Mouse (Mus musculus): Measurements from ENCODE around the gene Pnkd. TPM values are rescaled to one million over a fixed set of nuclear protein-coding genes. Genes with fewer than 3 reads are reported as not detected.

The Pnkd gene
- total and polyA plus RNA-seq, 2 experiments from 2014 or later: 310 to 345 TPM

GRCm38 (mm10) chr1:74342308-74342707 lies 57.6 kb downstream of the Pnkd start:
- H3K27ac ChIP-seq (ENCODE audit: low read depth): no peak overlapping the region
- no peak overlapping the region for H3K4me3 ChIP-seq (ENCODE audit: low read depth, low read length)
- peaks cover 20% of the 10 kb centered on the region for H3K4me1 ChIP-seq (ENCODE audit: control insufficient read depth, insufficient read depth)
- 74% methylated on average over 1 of the region's 1 CpGs for WGBS
- H3K9me3 ChIP-seq (replicated peaks; ENCODE audit: control insufficient read depth, low read length): no peaks in the 10 kb centered on the region
- TF ChIP-seq EP300 (IDR thresholded peaks at IDR 0.05; ENCODE audit: low read depth) (no peak), CTCF (IDR thresholded peaks at IDR 0.05; ENCODE audit: low read depth) (no peak)
- H3K27me3 ChIP-seq (ENCODE audit: control insufficient read depth, insufficient read depth, low read length): no peaks in the 10 kb centered on the region
- H3K9ac ChIP-seq (replicated peaks; ENCODE audit: low read depth, low read length): no peak overlapping the region
- DNase-seq (ENCODE audit: low spot score) (no peak), ATAC-seq (ENCODE audit: insufficient read depth, low read depth) (no peak)
- 0 out of 2 replicates have a peak, but pooled peaks cover under 1% of the 10 kb centered on the region for H3K36me3 ChIP-seq (replicated peaks; ENCODE audit: control insufficient read depth, insufficient read depth, low read length)
- H3K4me2 ChIP-seq (ENCODE audit: low read depth, low read length): no peak overlapping the region

- no peaks in the 10 kb centered on the region for H3K27me3 ChIP-seq (ENCODE audit: control insufficient read depth, insufficient read depth, low read length)
- DNase-seq (ENCODE audit: low spot score) (no peak), ATAC-seq (ENCODE audit: insufficient read depth, low read depth) (no peak)
- H3K4me3 ChIP-seq (ENCODE audit: low read depth, low read length): no peak overlapping the region
- WGBS: 70% methylated on average over 5 of the region's 5 CpGs
- H3K27ac ChIP-seq (ENCODE audit: low read depth): no peak overlapping the region
- no peaks in the 10 kb centered on the region for H3K9me3 ChIP-seq (replicated peaks; ENCODE audit: control insufficient read depth, low read length)
- peaks cover 14% of the 10 kb centered on the region for H3K4me1 ChIP-seq (ENCODE audit: control insufficient read depth, insufficient read depth)
- H3K4me2 ChIP-seq (ENCODE audit: low read depth, low read length): no peak overlapping the region
- TF ChIP-seq EP300 (IDR thresholded peaks at IDR 0.05; ENCODE audit: low read depth) (no peak), CTCF (IDR thresholded peaks at IDR 0.05; ENCODE audit: low read depth) (no peak)
- H3K9ac ChIP-seq (replicated peaks; ENCODE audit: low read depth, low read length): no peak overlapping the region
- 0 out of 2 replicates have a peak, but pooled peaks cover 8% of the 10 kb centered on the region for H3K36me3 ChIP-seq (replicated peaks; ENCODE audit: control insufficient read depth, insufficient read depth, low read length)
These were observed 58.4 kb downstream of the Pnkd start for GRCm38 (mm10) chr1:74343161-74343560.

GRCm38 (mm10) chr1:74344163-74344916 lies 59.6 kb downstream of the Pnkd start:
- peaks cover 9% of the 10 kb centered on the region for H3K4me1 ChIP-seq (ENCODE audit: control insufficient read depth, insufficient read depth)
- no peak overlapping the region for H3K4me3 ChIP-seq (ENCODE audit: low read depth, low read length)
- WGBS: 72% methylated on average over 11 of the region's 11 CpGs
- TF ChIP-seq CTCF (IDR thresholded peaks at IDR 0.05; ENCODE audit: low read depth): no peak
- TF ChIP-seq EP300 (IDR thresholded peaks at IDR 0.05; ENCODE audit: low read depth): no peak
- no peak for ATAC-seq (ENCODE audit: insufficient read depth, low read depth)
- H3K36me3 ChIP-seq (replicated peaks; ENCODE audit: control insufficient read depth, insufficient read depth, low read length): peaks cover 19% of the 10 kb centered on the region
- H3K4me2 ChIP-seq (ENCODE audit: low read depth, low read length): no peak overlapping the region
- H3K9ac ChIP-seq (replicated peaks; ENCODE audit: low read depth, low read length): no peak overlapping the region
- DNase-seq (ENCODE audit: low spot score): no peak
- no peak overlapping the region for H3K27ac ChIP-seq (ENCODE audit: low read depth)
- H3K9me3 ChIP-seq (replicated peaks; ENCODE audit: control insufficient read depth, low read length): no peaks in the 10 kb centered on the region
- H3K27me3 ChIP-seq (ENCODE audit: control insufficient read depth, insufficient read depth, low read length): no peaks in the 10 kb centered on the region

- 0 out of 2 replicates have a peak, but pooled peaks cover 6% of the 10 kb centered on the region for H3K4me1 ChIP-seq (ENCODE audit: control insufficient read depth, insufficient read depth)
- no peak overlapping the region for H3K9ac ChIP-seq (replicated peaks; ENCODE audit: low read depth, low read length)
- no peaks in the 10 kb centered on the region for H3K27me3 ChIP-seq (ENCODE audit: control insufficient read depth, insufficient read depth, low read length)
- H3K36me3 ChIP-seq (replicated peaks; ENCODE audit: control insufficient read depth, insufficient read depth, low read length): peaks cover 60% of the 10 kb centered on the region
- TF ChIP-seq EP300 (IDR thresholded peaks at IDR 0.05; ENCODE audit: low read depth): no peak
- TF ChIP-seq CTCF (IDR thresholded peaks at IDR 0.05; ENCODE audit: low read depth): no peak
- no peak overlapping the region for H3K27ac ChIP-seq (ENCODE audit: low read depth)
- H3K9me3 ChIP-seq (replicated peaks; ENCODE audit: control insufficient read depth, low read length): no peaks in the 10 kb centered on the region
- ATAC-seq (ENCODE audit: insufficient read depth, low read depth): no peak
- H3K4me3 ChIP-seq (ENCODE audit: low read depth, low read length): no peak overlapping the region
- no peak overlapping the region for H3K4me2 ChIP-seq (ENCODE audit: low read depth, low read length)
- 91% methylated on average over 13 of the region's 13 CpGs for WGBS
- DNase-seq (ENCODE audit: low spot score): no peak
These were observed 66.5 kb downstream of the Pnkd start for GRCm38 (mm10) chr1:74351185-74351769.

GRCm38 (mm10) chr1:74352532-74353096 lies 67.9 kb downstream of the Pnkd start:
- H3K36me3 ChIP-seq (replicated peaks; ENCODE audit: control insufficient read depth, insufficient read depth, low read length): peaks cover 57% of the 10 kb centered on the region
- TF ChIP-seq CTCF (IDR thresholded peaks at IDR 0.05; ENCODE audit: low read depth): no peak
- TF ChIP-seq EP300 (IDR thresholded peaks at IDR 0.05; ENCODE audit: low read depth): peak; percentile 83
- H3K27ac ChIP-seq (ENCODE audit: low read depth): peak overlapping the region; percentile 47
- H3K9ac ChIP-seq (replicated peaks; ENCODE audit: low read depth, low read length): no peak overlapping the region
- H3K4me1 ChIP-seq (ENCODE audit: control insufficient read depth, insufficient read depth): 0 out of 2 replicates have a peak, but pooled peaks cover 6% of the 10 kb centered on the region
- H3K4me3 ChIP-seq (ENCODE audit: low read depth, low read length): no peak overlapping the region
- no peaks in the 10 kb centered on the region for H3K9me3 ChIP-seq (replicated peaks; ENCODE audit: control insufficient read depth, low read length)
- no peak overlapping the region for H3K4me2 ChIP-seq (ENCODE audit: low read depth, low read length)
- peak; percentile 57 for ATAC-seq (ENCODE audit: insufficient read depth, low read depth)
- H3K27me3 ChIP-seq (ENCODE audit: control insufficient read depth, insufficient read depth, low read length): no peaks in the 10 kb centered on the region
- peak; percentile 60 for DNase-seq (ENCODE audit: low spot score)
- WGBS: 59% methylated on average over 5 of the region's 5 CpGs

All from heart, postnatal 0 days (tissue).